Mouse (Mus musculus) MEL (cell line): Measurements from ENCODE around the gene Jchain. TPM values are rescaled to one million over a fixed set of nuclear protein-coding genes. Genes with fewer than 3 reads are reported as not detected.
A peak's percentile ranks its signal among the peaks of the same experiment; 100 is the strongest.

ENCODE experiments used
- DNase-seq: peaks from one replicate; pipeline ENCODE4 v3.0.0; 2011; ENCODE audit warnings: low read depth, low spot score
- H3K27ac ChIP-seq: 2 replicates; pipeline ENCODE4 v1.5.1; 2012; ENCODE audit warnings: low read depth, mild to moderate bottlenecking, control low read depth, low read length, moderate library complexity; ENCODE audit not compliant: control insufficient read depth
- H3K27me3 ChIP-seq, 2 experiments: fragments of 150-350 bp in 1 of 2; sonication (generic) in 1 of 2; 2 replicates each; pipeline ENCODE4 v1.6.1; 2012; ENCODE audit warnings: low read length in 2 of 2, mild to moderate bottlenecking in 2 of 2, improper control_type of control experiment in 1 of 2, moderate library complexity in 1 of 2; ENCODE audit not compliant: insufficient read depth in 2 of 2, control insufficient read depth in 1 of 2
- H3K36me3 ChIP-seq, 2 experiments: 2 replicates each; pipeline ENCODE4 v1.6.1; 2012 to 2014; ENCODE audit warnings: low read length in 2 of 2, improper control_type of control experiment in 1 of 2, inconsistent platforms in 1 of 2, mild to moderate bottlenecking in 1 of 2; ENCODE audit not compliant: insufficient read depth in 2 of 2, control insufficient read depth in 1 of 2
- H3K4me1 ChIP-seq, 2 experiments: fragments of 150-350 bp in 1 of 2; sonication (generic) in 1 of 2; 2 replicates each; pipeline ENCODE4 v1.6.1; 2012; ENCODE audit warnings: low read length in 2 of 2, improper control_type of control experiment in 1 of 2, mild to moderate bottlenecking in 1 of 2; ENCODE audit not compliant: insufficient read depth in 2 of 2, control insufficient read depth in 1 of 2
- H3K4me3 ChIP-seq, 2 experiments: fragments of 150-350 bp in 1 of 2; sonication (generic) in 1 of 2; 2 replicates each; pipeline ENCODE4 v1.5.1; 2012; ENCODE audit warnings: low read depth in 2 of 2, low read length in 2 of 2, mild to moderate bottlenecking in 2 of 2, moderate library complexity in 2 of 2, control low read depth in 1 of 2, improper control_type of control experiment in 1 of 2; ENCODE audit not compliant: control insufficient read depth in 1 of 2, insufficient read depth in 1 of 2
- H3K79me2 ChIP-seq: 2 replicates; pipeline ENCODE4 v1.6.1; 2012; ENCODE audit warnings: mild to moderate bottlenecking, low read length, moderate library complexity; ENCODE audit not compliant: control insufficient read depth, poor library complexity, insufficient read depth
- H3K9ac ChIP-seq: 2 replicates; pipeline ENCODE4 v1.6.1; 2012; ENCODE audit warnings: low read depth, mild to moderate bottlenecking, control low read depth, low read length, moderate library complexity; ENCODE audit not compliant: control insufficient read depth, poor library complexity, severe bottlenecking
- H3K9me3 ChIP-seq: fragments of 150-350 bp; sonication (generic); replicated peaks from 2 replicates; pipeline ENCODE4 v1.6.1; 2012; ENCODE audit warnings: mild to moderate bottlenecking, low read length, improper control_type of control experiment, moderate library complexity; ENCODE audit not compliant: insufficient read depth
- BHLHE40 ChIP-seq: IDR thresholded peaks from 2 replicates; pipeline ENCODE4 v1.6.1; 2012; ENCODE audit warnings: low read depth, mild to moderate bottlenecking, inconsistent platforms, low read length, improper control_type of control experiment, borderline replicate concordance
- CHD1 ChIP-seq: IDR thresholded peaks from 2 replicates; pipeline ENCODE4 v1.6.1; 2012; ENCODE audit warnings: low read depth, mild to moderate bottlenecking, inconsistent platforms, low read length, improper control_type of control experiment
- CTCF ChIP-seq, 3 experiments: IDR thresholded peaks in 2 of 3; conservative IDR thresholded peaks in 1 of 3; 2 replicates each; pipeline ENCODE4 v1.5.1; 2011 to 2012; ENCODE audit warnings: low read length in 3 of 3, low read depth in 2 of 3, mild to moderate bottlenecking in 2 of 3, improper control_type of control experiment in 1 of 3, inconsistent platforms in 1 of 3, mixed read lengths in 1 of 3, moderate library complexity in 1 of 3; ENCODE audit not compliant: control insufficient read depth in 1 of 3, insufficient read depth in 1 of 3, poor library complexity in 1 of 3, severe bottlenecking in 1 of 3
- E2F4 ChIP-seq: IDR thresholded peaks from 2 replicates; pipeline ENCODE4 v1.6.1; 2011; ENCODE audit warnings: low read depth, low read length, improper control_type of control experiment, borderline replicate concordance
- EP300 ChIP-seq, 2 experiments: IDR thresholded peaks; 2 replicates each; pipeline ENCODE4 v1.6.1; 2011; ENCODE audit warnings: improper control_type of control experiment in 2 of 2, low read length in 2 of 2, low read depth in 1 of 2, mild to moderate bottlenecking in 1 of 2
- ETS1 ChIP-seq: IDR thresholded peaks from 2 replicates; pipeline ENCODE4 v1.6.1; 2012; ENCODE audit warnings: low read depth, mild to moderate bottlenecking, inconsistent platforms, low read length, improper control_type of control experiment, moderate library complexity
- GABPA ChIP-seq: IDR thresholded peaks from 2 replicates; pipeline ENCODE4 v1.6.1; 2012; ENCODE audit warnings: low read depth, mild to moderate bottlenecking, inconsistent platforms, low read length, improper control_type of control experiment, moderate library complexity
- GATA1 ChIP-seq: IDR thresholded peaks from 2 replicates; pipeline ENCODE4 v1.6.1; 2011; ENCODE audit warnings: low read depth, low read length, improper control_type of control experiment
- HCFC1 ChIP-seq: IDR thresholded peaks from 2 replicates; pipeline ENCODE4 v1.6.1; 2012; ENCODE audit warnings: low read depth, mild to moderate bottlenecking, inconsistent platforms, low read length, improper control_type of control experiment, moderate library complexity
- JUND ChIP-seq: IDR thresholded peaks from 2 replicates; pipeline ENCODE4 v1.6.1; 2011; ENCODE audit warnings: low read depth, mild to moderate bottlenecking, improper control_type of control experiment, low read length
- KAT2A ChIP-seq: conservative IDR thresholded peaks from 2 replicates; pipeline ENCODE4 v1.6.1; 2012; ENCODE audit warnings: low read depth, low read length, improper control_type of control experiment, inconsistent platforms
- MAFK ChIP-seq: IDR thresholded peaks from 2 replicates; pipeline ENCODE4 v1.6.1; 2011; ENCODE audit warnings: low read depth, mild to moderate bottlenecking, low read length, improper control_type of control experiment, borderline replicate concordance
- MAX ChIP-seq: IDR thresholded peaks from 2 replicates; pipeline ENCODE4 v1.6.1; 2011; ENCODE audit warnings: low read length, improper control_type of control experiment
- MAZ ChIP-seq: IDR thresholded peaks from 2 replicates; pipeline ENCODE4 v1.6.1; 2012; ENCODE audit warnings: low read depth, mild to moderate bottlenecking, inconsistent platforms, low read length, improper control_type of control experiment
- MXI1 ChIP-seq: IDR thresholded peaks from 2 replicates; pipeline ENCODE4 v1.6.1; 2011; ENCODE audit warnings: mild to moderate bottlenecking, low read depth, low read length, improper control_type of control experiment
- MYC ChIP-seq: IDR thresholded peaks from 2 replicates; pipeline ENCODE4 v1.6.1; 2011; ENCODE audit warnings: low read depth, mild to moderate bottlenecking, low read length, improper control_type of control experiment, moderate library complexity
- NELFE ChIP-seq: IDR thresholded peaks from 2 replicates; pipeline ENCODE4 v1.6.1; 2011; ENCODE audit warnings: low read depth, low read length, improper control_type of control experiment
- NRF1 ChIP-seq: IDR thresholded peaks from 2 replicates; pipeline ENCODE4 v1.6.1; 2014; ENCODE audit warnings: low read depth, mild to moderate bottlenecking, inconsistent platforms, low read length, improper control_type of control experiment, moderate library complexity; ENCODE audit not compliant: poor library complexity, insufficient read depth, severe bottlenecking
- POLR2A ChIP-seq, 2 experiments: IDR thresholded peaks; 2 replicates each; pipeline ENCODE4 v1.6.1; 2011 to 2012; ENCODE audit warnings: low read length in 2 of 2, mild to moderate bottlenecking in 2 of 2, control low read depth in 1 of 2, improper control_type of control experiment in 1 of 2, low read depth in 1 of 2, moderate library complexity in 1 of 2; ENCODE audit not compliant: control insufficient read depth in 1 of 2, insufficient read depth in 1 of 2, poor library complexity in 1 of 2
- POLR2AphosphoS2 ChIP-seq: IDR thresholded peaks from 2 replicates; pipeline ENCODE4 v1.6.1; 2011; ENCODE audit warnings: low read length, improper control_type of control experiment
- POLR2AphosphoS5 ChIP-seq: IDR thresholded peaks from 2 replicates; pipeline ENCODE4 v1.6.1; 2012; ENCODE audit warnings: low read depth, borderline replicate concordance, mild to moderate bottlenecking, inconsistent platforms, low read length, moderate library complexity, mixed read lengths
- RAD21 ChIP-seq: IDR thresholded peaks from 2 replicates; pipeline ENCODE4 v1.6.1; 2011; ENCODE audit warnings: mild to moderate bottlenecking, low read depth, low read length, improper control_type of control experiment
- RCOR1 ChIP-seq: IDR thresholded peaks from 2 replicates; pipeline ENCODE4 v1.6.1; 2012; ENCODE audit warnings: low read depth, mild to moderate bottlenecking, inconsistent platforms, low read length, improper control_type of control experiment
- SIN3A ChIP-seq: IDR thresholded peaks from 2 replicates; pipeline ENCODE4 v1.6.1; 2012; ENCODE audit warnings: low read length, improper control_type of control experiment, inconsistent platforms
- SMC3 ChIP-seq: IDR thresholded peaks from 2 replicates; pipeline ENCODE4 v1.6.1; 2011; ENCODE audit warnings: low read depth, low read length, improper control_type of control experiment
- TAL1 ChIP-seq: IDR thresholded peaks from 2 replicates; pipeline ENCODE4 v1.6.1; 2012; ENCODE audit warnings: mild to moderate bottlenecking, inconsistent platforms, low read length, moderate library complexity, mixed read lengths
- USF1 ChIP-seq: IDR thresholded peaks from 2 replicates; pipeline ENCODE4 v1.6.1; 2014; ENCODE audit warnings: low read depth, mild to moderate bottlenecking, inconsistent platforms, low read length, improper control_type of control experiment, moderate library complexity
- USF2 ChIP-seq, 2 experiments: IDR thresholded peaks; 2 replicates each; pipeline ENCODE4 v1.6.1; 2011 to 2012; ENCODE audit warnings: improper control_type of control experiment in 2 of 2, low read length in 2 of 2, borderline replicate concordance in 1 of 2, inconsistent platforms in 1 of 2, low read depth in 1 of 2, mild to moderate bottlenecking in 1 of 2; ENCODE audit not compliant: insufficient read depth in 1 of 2
- ZMIZ1 ChIP-seq: IDR thresholded peaks from 2 replicates; pipeline ENCODE4 v1.6.1; 2012; ENCODE audit warnings: low read depth, mild to moderate bottlenecking, inconsistent platforms, low read length, improper control_type of control experiment, moderate library complexity
- polyA plus RNA-seq, 2 experiments: library from polyadenylated mRNA; stranded (reverse) in 1 of 2; unstranded in 1 of 2; fragments of >175 nt in 1 of 2; fragments of >200 nt in 1 of 2; gene quantifications; 2 replicates each; pipeline versions ENCODE4 v1.2.1 to v1.2.4; 2012; ENCODE audit warnings: low replicate concordance in 2 of 2, low read depth in 1 of 2; ENCODE audit not compliant: insufficient read length in 2 of 2, insufficient read depth in 1 of 2, missing spikeins in 1 of 2
- total RNA-seq: library from RNA; depleted of rRNA; stranded (reverse); fragments of 300-350 nt; gene quantifications from 2 replicates; pipeline ENCODE4 v1.2.3, GENCODE M21; 2012

Gene Jchain
- total and polyA plus RNA-seq, 3 experiments = not detected

GRCm38 (mm10) chr5:88558991-88559390 lies 31.3 kb upstream of the Jchain start:
- Histone ChIP-seq H3K4me1 (peaks cover 7 to 15% of the 10 kb centered on the region in 2 experiments; a peak in 2 of 4 replicates), H3K4me3 (no peak overlapping the region), H3K79me2 (peaks cover 23% of the 10 kb centered on the region), H3K9me3 (no peaks in the 10 kb centered on the region), H3K27me3 (no peaks in the 10 kb centered on the region), H3K27ac (no peak overlapping the region), H3K36me3 (peaks cover 0 to 18% of the 10 kb centered on the region in 2 experiments; a peak in 2 of 4 replicates), H3K9ac (no peak overlapping the region)
- no peak for DNase-seq
- TF ChIP-seq RAD21 = no peak
- TF ChIP-seq CTCF (IDR thresholded peaks at IDR 0.05 in 2 of 3, conservative IDR thresholded peaks at IDR 0.05 in 1 of 3; ENCODE audit: control insufficient read depth in 1 of 3, insufficient read depth in 1 of 3, low read depth in 2 of 3, low read length in 3 of 3, poor library complexity in 1 of 3, severe bottlenecking in 1 of 3) = no peak
- no peak for TF ChIP-seq NELFE
- TF ChIP-seq EP300 (IDR thresholded peaks at IDR 0.05; ENCODE audit: low read depth in 1 of 2, low read length in 2 of 2) = no peak
- no peak for TF ChIP-seq CHD1
- TF ChIP-seq USF2 (IDR thresholded peaks at IDR 0.05; ENCODE audit: borderline replicate concordance in 1 of 2, insufficient read depth in 1 of 2, low read depth in 1 of 2, low read length in 2 of 2) = no peak
- no peak for TF ChIP-seq JUND
- TF ChIP-seq MAX = no peak
- TF ChIP-seq HCFC1 = no peak
- TF ChIP-seq SIN3A = no peak
- no peak for TF ChIP-seq SMC3
- TF ChIP-seq ETS1 = no peak
- TF ChIP-seq GABPA = no peak
- no peak for TF ChIP-seq POLR2AphosphoS2
- TF ChIP-seq KAT2A = no peak
- no peak for TF ChIP-seq POLR2A (IDR thresholded peaks at IDR 0.05; ENCODE audit: control insufficient read depth in 1 of 2, insufficient read depth in 1 of 2, low read depth in 1 of 2, low read length in 2 of 2, poor library complexity in 1 of 2)
- no peak for TF ChIP-seq NRF1
- no peak for TF ChIP-seq ZMIZ1
- TF ChIP-seq, all 39 proteins: peak for 0

- peaks cover 7 to 18% of the 10 kb centered on the region in 2 experiments; a peak in 2 of 4 replicates for H3K4me1 ChIP-seq
- peak; percentile 99 for DNase-seq
- H3K79me2 ChIP-seq = peaks cover 27% of the 10 kb centered on the region
- peak within 1 kb of the TSS; percentile 95 for H3K9ac ChIP-seq
- H3K27me3 ChIP-seq = no peaks in the 10 kb centered on the region
- no peaks in the 10 kb centered on the region for H3K9me3 ChIP-seq
- peak within 1 kb of the TSS; percentile 95 for H3K27ac ChIP-seq
- H3K4me3 ChIP-seq = peak within 1 kb of the TSS; percentile 61 to 95
- H3K36me3 ChIP-seq = peaks cover 0 to 18% of the 10 kb centered on the region in 2 experiments; a peak in 2 of 4 replicates
- TF ChIP-seq SIN3A (peak; percentile 97), USF2 (IDR thresholded peaks at IDR 0.05; ENCODE audit: borderline replicate concordance in 1 of 2, insufficient read depth in 1 of 2, low read depth in 1 of 2, low read length in 2 of 2) (no peak), E2F4 (peak; percentile 97), RAD21 (no peak), KAT2A (peak; percentile 81), USF1 (0 out of 2 replicates have a peak, but pooled peaks have one; percentile 24), MYC (peak; percentile 91; the same call in 1 of the 2 replicates), JUND (no peak), RCOR1 (0 out of 2 replicates have a peak, but pooled peaks have one; percentile 6), TAL1 (no peak), SMC3 (no peak), GATA1 (no peak), POLR2A (IDR thresholded peaks at IDR 0.05; ENCODE audit: control insufficient read depth in 1 of 2, insufficient read depth in 1 of 2, low read depth in 1 of 2, low read length in 2 of 2, poor library complexity in 1 of 2) (peak; percentile 92 to 96), MAFK (no peak), EP300 (IDR thresholded peaks at IDR 0.05; ENCODE audit: low read depth in 1 of 2, low read length in 2 of 2) (peak in 1 of 2 experiments; percentile 61; a peak in 1 of 4 replicates), MAZ (peak; percentile 97), BHLHE40 (no peak), MXI1 (peak; percentile 92), POLR2AphosphoS5 (no peak)
Observed at GRCm38 (mm10) chr5:88554086-88554886, 26.6 kb upstream of the Jchain start, which contains the start of gene Utp3. TSS of gene Utp3 (plus strand) at chr5:88554462.
